Mouse (Mus musculus) intestine, embryonic 16.5 days (tissue): ENCODE results near the gene Gm13271. TPM values are rescaled to one million over a fixed set of nuclear protein-coding genes. Genes with fewer than 3 reads are reported as not detected.
"Not testable (repeated sequence)": the region's sequence is repeated elsewhere in the genome, so short reads cannot be mapped to it uniquely, and the experiment has no call there.

Experiments used
- ATAC-seq: fragments of 200-750 bp; cut with Nextera tagmentation; 2 replicates; pipeline ENCODE4 v1.8.0; 2017; ENCODE audit warnings: moderate TSS enrichment, moderate library complexity
- H3K27ac ChIP-seq: fragments of 300-500 bp; sonication (generic); 2 replicates; pipeline ENCODE4 v1.5.1; 2014; ENCODE audit warnings: mild to moderate bottlenecking, low read length
- H3K27me3 ChIP-seq: fragments of 300-500 bp; sonication (generic); replicated peaks from 2 replicates; pipeline ENCODE4 v1.6.1; 2014; ENCODE audit warnings: low read length, control low read depth, mixed read lengths; ENCODE audit not compliant: control insufficient read depth, insufficient read depth
- H3K36me3 ChIP-seq: fragments of 300-500 bp; sonication (generic); 2 replicates; pipeline ENCODE4 v1.6.1; 2014; ENCODE audit warnings: low read length, control low read depth; ENCODE audit not compliant: control insufficient read depth, insufficient read depth
- H3K4me1 ChIP-seq: fragments of 300-500 bp; sonication (generic); 2 replicates; pipeline ENCODE4 v1.6.1; 2014; ENCODE audit warnings: low read length, control low read depth, mixed read lengths; ENCODE audit not compliant: control insufficient read depth, insufficient read depth
- H3K4me2 ChIP-seq: fragments of 300-500 bp; sonication (generic); 2 replicates; pipeline ENCODE4 v1.6.1; 2014; ENCODE audit warnings: low read depth, low read length, control low read depth
- H3K4me3 ChIP-seq: fragments of 300-500 bp; sonication (generic); 2 replicates; pipeline ENCODE4 v1.5.1; 2014; ENCODE audit warnings: mild to moderate bottlenecking, low read length
- H3K9ac ChIP-seq: fragments of 300-500 bp; sonication (generic); 2 replicates; pipeline ENCODE4 v1.6.1; 2014; ENCODE audit warnings: low read depth, low read length
- H3K9me3 ChIP-seq: fragments of 300-500 bp; sonication (generic); 2 replicates; pipeline ENCODE4 v1.6.1; 2016; ENCODE audit warnings: low read length, control low read depth; ENCODE audit not compliant: control insufficient read depth
- WGBS: fragments of 180-500 bp; shearing (Covaris S2); extraction: QIAGEN DNeasy Blood & Tissue Kit; methylation state at CpG from one replicate; pipeline ENCODE4 v1.1.7; 2014; 5-methylcytosine and 5-hydroxymethylcytosine counted together
- polyA plus RNA-seq: library from polyadenylated mRNA; unstranded; fragments of >200 nt; fragmentation: Nextera tagmentation; extraction: Ambion mirVana; gene quantifications from 2 replicates; pipeline ENCODE4 v1.2.1, GENCODE M21; 2015

Gene Gm13271
- polyA plus RNA-seq, 1 experiment from 2014 or later: not detected

GRCm38 (mm10) chr4:88799365-88799764 lies 44.7 kb downstream of the Gm13271 start, which contains the start of gene Gm13285:
Gene Gm13285, plus strand, starts transcription at chr4:88799665.
- H3K4me1 ChIP-seq, H3K27ac ChIP-seq, H3K27me3 ChIP-seq, ATAC-seq, H3K4me2 ChIP-seq, H3K9ac ChIP-seq, H3K36me3 ChIP-seq, H3K9me3 ChIP-seq, H3K4me3 ChIP-seq: not testable (repeated sequence)
- WGBS: 21% methylated on average over 3 of the region's 7 CpGs

GRCm38 (mm10) chr4:88802954-88803353 lies 48.3 kb downstream of the Gm13271 start, which contains the start of gene Gm13287:
Gene Gm13287, plus strand, starts transcription at chr4:88803254.
- not testable (repeated sequence) for H3K9me3 ChIP-seq
- no CpG with 5 or more reads among the region's 29 CpGs for WGBS

More at GRCm38 (mm10) chr4:88802954-88803353, 48.3 kb downstream of the Gm13271 start, which contains the start of gene Gm13287:
- H3K27me3 ChIP-seq, H3K27ac ChIP-seq, H3K4me3 ChIP-seq, ATAC-seq, H3K36me3 ChIP-seq, H3K4me2 ChIP-seq, H3K9ac ChIP-seq, H3K4me1 ChIP-seq: not testable (repeated sequence)

Other genes with a start within 250 kb of the Gm13271 start
- not detected in 2 replicates for gene Ifnb1, start 232.1 kb upstream of the Gm13271 start, polyA plus RNA-seq
- gene Ifna15, start 196.6 kb upstream of the Gm13271 start, polyA plus RNA-seq: not detected in 2 replicates
- not detected in 2 replicates for gene Ifna14, start 183.1 kb upstream of the Gm13271 start, polyA plus RNA-seq
- gene Ifna9, start 162.5 kb upstream of the Gm13271 start, polyA plus RNA-seq: not detected in 2 replicates
- not detected in 2 replicates for gene Ifna12, start 151.5 kb upstream of the Gm13271 start, polyA plus RNA-seq
- not detected in 2 replicates for gene C87499, start 120.5 kb upstream of the Gm13271 start, polyA plus RNA-seq
- gene Ifna13, start 110.4 kb upstream of the Gm13271 start, polyA plus RNA-seq: not detected in 2 replicates
- not detected in 2 replicates for gene Ifna16, start 77.9 kb upstream of the Gm13271 start, polyA plus RNA-seq
- gene Ifna2, start 71.0 kb upstream of the Gm13271 start, polyA plus RNA-seq: not detected in 2 replicates
- gene Ifnab, start 63.5 kb upstream of the Gm13271 start, polyA plus RNA-seq: not detected in 2 replicates
- gene Gm26566, start 33.1 kb upstream of the Gm13271 start, polyA plus RNA-seq: 0.62 and 1.4 TPM in 2 replicates
- 63.4 and 69.9 TPM in 2 replicates for gene Klhl9, start 32.4 kb upstream of the Gm13271 start, polyA plus RNA-seq
- 0.21 TPM in 1 of 2 replicates, not detected in the other for gene Gm13283, start 5.3 kb downstream of the Gm13271 start, polyA plus RNA-seq
- gene Gm13290, start 19.0 kb downstream of the Gm13271 start, polyA plus RNA-seq: 0.44 and 0.83 TPM in 2 replicates
- gene Gm13289, start 22.1 kb downstream of the Gm13271 start, polyA plus RNA-seq: not detected in 2 replicates
- 0.28 TPM in 1 of 2 replicates, not detected in the other for gene Gm13272, start 25.0 kb downstream of the Gm13271 start, polyA plus RNA-seq
- 0.11 TPM in 1 of 2 replicates, not detected in the other for gene Ifnz, start 27.3 kb downstream of the Gm13271 start, polyA plus RNA-seq
- not detected in 2 replicates for gene Gm13276, start 30.8 kb downstream of the Gm13271 start, polyA plus RNA-seq
- gene Gm13277, start 33.8 kb downstream of the Gm13271 start, polyA plus RNA-seq: not detected in 2 replicates
- gene Gm13278, start 36.7 kb downstream of the Gm13271 start, polyA plus RNA-seq: not detected in 2 replicates
- gene Gm13275, start 39.6 kb downstream of the Gm13271 start, polyA plus RNA-seq: not detected in 2 replicates
- gene Gm13279, start 42.5 kb downstream of the Gm13271 start, polyA plus RNA-seq: not detected in 2 replicates
- gene Gm13285, start 44.8 kb downstream of the Gm13271 start, polyA plus RNA-seq: 0.47 and 0.53 TPM in 2 replicates
- gene Gm13287, start 48.4 kb downstream of the Gm13271 start, polyA plus RNA-seq: not detected in 2 replicates
- gene Gm13288, start 50.7 kb downstream of the Gm13271 start, polyA plus RNA-seq: not detected in 2 replicates
- not detected in 2 replicates for gene Ifna7, start 61.4 kb downstream of the Gm13271 start, polyA plus RNA-seq
- gene Ifna11, start 65.1 kb downstream of the Gm13271 start, polyA plus RNA-seq: not detected in 2 replicates
- gene Ifna6, start 72.5 kb downstream of the Gm13271 start, polyA plus RNA-seq: not detected in 2 replicates
- gene Ifna5, start 80.7 kb downstream of the Gm13271 start, polyA plus RNA-seq: not detected in 2 replicates
- gene Ifna4, start 87.0 kb downstream of the Gm13271 start, polyA plus RNA-seq: not detected in 2 replicates
- not detected in 2 replicates for gene Ifna1, start 95.2 kb downstream of the Gm13271 start, polyA plus RNA-seq
- gene Ifne, start 125.3 kb downstream of the Gm13271 start, polyA plus RNA-seq: not detected in 2 replicates